Mouse (Mus musculus) right cerebral cortex, postnatal 10 days (tissue): Measurements from ENCODE around the gene Efcab12.
A peak's percentile ranks its signal among the peaks of the same experiment; 100 is the strongest.

Experiments used
- DNase-seq, 2 experiments: peaks; one replicate each; pipeline ENCODE4 v3.0.0; 2021; ENCODE audit warnings: low spot score in 2 of 2

Efcab12 gene

DNA sequence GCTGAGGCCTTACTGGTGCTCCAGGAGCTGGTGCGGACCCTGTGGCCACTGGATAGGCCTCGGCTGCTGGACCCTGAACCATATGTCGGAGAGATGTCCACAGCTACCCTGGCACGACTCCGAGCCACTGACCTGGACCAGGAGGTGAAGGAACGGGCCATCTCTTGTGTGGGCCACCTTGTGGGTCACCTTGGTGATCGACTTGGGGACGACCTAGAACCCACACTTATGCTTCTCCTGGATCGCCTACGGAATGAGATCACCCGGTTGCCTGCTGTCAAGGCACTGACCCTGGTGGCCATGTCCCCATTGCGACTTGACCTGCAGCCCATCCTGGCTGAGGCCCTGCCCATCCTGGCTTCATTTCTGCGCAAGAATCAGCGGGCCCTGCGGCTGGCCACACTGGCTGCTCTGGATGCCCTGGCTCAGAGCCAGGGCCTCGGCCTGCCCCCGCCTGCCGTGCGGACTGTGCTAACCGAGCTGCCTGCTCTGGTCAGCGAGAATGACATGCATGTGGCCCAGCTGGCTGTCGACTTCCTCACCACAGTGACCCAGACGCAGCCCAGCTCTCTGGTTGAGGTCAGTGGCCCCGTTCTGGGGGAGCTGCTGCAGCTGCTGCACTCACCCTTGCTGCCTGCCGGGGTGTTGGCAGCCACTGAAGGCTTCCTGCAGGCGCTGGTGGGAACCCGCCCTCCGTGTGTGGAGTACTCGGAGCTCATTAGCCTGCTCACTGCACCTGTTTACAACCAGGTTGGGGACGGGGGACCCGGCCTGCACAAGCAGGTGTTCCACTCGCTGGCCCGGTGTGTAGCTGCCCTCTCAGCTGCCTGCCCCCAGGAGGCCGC lies 46.1 kb downstream of the Efcab12 start:
- DNase-seq = peak in 1 of 2 experiments; percentile 39

DNA sequence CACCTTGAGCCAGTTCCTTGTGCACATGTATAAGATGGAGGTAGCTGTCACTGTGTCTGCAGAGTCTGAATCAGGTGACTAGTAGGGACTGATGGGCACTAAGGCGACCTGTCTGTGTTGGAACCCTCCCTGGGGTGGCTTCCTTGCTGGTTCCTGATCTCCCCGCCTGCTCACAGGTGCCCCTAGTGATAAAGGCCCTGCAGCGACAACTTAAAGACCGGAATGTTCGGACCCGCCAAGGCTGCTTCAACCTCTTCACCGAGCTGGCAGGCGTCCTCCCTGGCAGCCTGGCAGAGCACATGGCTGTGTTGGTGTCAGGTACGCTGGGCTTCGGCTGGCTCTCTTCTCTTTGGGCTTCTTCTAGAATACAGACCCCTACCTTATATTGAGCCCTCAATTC lies 47.2 kb downstream of the Efcab12 start:
- DNase-seq = no peak

DNA sequence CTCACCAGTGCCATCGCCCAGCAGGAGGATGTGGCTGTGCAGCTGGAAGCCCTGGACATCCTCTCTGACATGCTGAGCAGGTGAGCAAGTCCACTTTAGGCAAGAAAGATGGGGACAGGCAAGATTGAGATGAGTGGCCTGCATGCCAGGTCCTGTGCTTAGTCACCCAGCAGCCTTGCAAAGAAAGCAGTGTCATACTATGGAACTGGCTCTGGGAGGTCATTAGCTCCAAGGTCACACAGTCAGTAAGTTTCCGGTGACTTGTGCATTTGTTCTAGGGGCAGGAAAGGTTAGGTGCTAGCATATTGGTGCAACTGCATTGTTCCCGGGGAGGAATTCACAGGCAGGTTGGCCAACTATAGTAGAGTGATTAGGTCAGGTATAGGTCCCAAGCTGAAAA lies 55.4 kb downstream of the Efcab12 start:
- DNase-seq = no peak

DNA sequence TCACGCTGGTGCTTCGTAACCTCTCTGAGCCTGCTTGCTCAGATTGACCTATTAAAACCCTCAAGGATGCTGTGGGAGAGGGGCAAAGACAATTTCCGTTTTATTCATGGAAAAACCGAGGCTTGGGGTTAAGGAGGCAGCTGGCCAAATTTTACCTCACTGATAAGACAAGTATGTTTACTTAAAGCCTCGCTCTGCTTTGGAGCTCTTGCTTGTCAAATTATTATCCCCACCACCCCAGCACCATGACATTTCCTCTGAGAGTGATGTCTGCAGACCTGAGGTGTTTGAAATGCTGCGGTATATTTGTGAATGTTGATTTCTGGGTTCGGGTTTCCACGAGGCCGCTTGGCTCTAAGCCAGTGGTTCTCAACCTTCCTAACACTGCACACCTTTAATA lies 61.8 kb downstream of the Efcab12 start:
- no peak for DNase-seq

DNA sequence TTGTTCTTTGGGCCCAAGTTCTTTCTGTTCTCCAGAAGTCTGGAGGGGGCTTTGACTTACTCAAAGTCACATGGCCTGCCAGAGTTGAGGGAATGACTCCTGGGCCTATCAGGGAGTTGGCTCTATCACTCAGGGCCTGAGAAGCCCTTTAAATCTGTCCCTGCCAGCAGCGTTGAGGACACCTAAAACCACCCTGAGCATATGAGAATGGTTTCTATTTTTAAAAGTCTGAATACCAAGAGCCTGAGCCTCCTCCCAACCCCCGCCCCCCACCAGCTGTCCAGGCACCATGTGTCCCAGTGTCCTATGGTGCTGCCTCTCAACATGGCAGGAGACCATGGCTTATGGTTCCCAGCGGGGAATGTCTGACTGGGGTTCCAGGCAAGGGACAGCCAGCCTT lies 62.4 kb downstream of the Efcab12 start:
- no peak for DNase-seq

DNA sequence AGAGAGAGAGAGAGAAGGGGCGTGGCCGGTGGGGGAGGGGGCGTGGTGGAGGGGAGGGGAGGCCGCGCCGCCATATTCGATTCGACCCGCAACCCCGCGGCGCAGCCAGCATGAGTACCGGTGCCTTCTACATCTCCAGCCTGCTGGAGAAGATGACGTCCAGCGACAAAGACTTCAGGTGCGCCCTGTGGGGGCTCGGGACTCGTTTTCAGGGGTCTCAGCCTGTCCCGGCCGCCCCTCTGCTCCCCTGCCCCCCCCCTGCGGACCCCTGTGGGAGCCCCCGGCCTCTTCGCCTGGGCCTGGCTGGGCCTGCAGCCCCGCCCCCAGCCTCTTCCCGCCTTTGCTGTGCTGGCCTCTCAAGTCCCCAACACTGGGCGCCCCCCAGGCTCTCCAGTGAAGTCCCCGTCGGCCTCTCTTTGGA lies 63.7 kb downstream of the Efcab12 start, which contains the start of gene Cand2:
Gene Cand2, plus strand, starts transcription at position 38 of the 421 bp plus-strand sequence.
- DNase-seq = peak; percentile 55 to 69

DNA sequence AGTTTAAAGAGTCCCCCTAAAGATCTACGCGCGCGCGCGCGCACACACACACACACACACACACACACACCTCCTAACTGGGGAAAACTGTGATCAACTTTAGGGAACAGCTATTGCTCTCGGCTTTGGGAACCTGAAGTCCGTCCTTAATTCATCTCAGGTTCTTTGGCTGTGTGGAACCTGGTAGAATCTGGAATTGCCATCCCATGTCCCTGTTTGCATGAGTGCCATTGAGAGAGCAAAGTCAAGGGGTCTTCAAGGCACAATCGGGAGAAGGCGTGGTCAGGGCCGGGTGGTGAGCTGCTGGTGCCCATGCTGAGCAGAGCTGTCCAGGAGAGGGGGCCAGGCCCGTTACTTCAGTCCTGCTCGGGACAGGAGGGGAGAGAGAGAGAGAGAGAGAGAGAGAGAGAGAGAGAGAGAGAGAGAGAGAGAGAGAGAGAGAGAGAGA lies 64.2 kb downstream of the Efcab12 start:
- DNase-seq = no peak

DNA sequence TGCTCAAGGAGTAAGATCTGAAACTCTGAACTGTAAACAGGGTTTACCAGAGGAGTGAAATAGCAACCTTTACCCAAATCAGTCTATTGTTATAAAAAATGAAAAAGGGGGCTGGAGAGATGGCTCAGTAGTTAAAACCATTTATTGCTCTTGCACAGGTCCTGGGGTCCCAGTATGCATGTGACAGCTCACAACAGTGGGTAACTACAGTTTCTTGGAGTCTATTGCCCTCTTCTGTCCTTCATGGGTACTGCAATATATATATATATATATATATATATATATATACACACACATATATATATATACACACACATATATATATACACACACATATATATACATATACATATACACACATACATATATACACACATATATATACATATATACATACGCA lies 65.6 kb downstream of the Efcab12 start:
- DNase-seq = no peak

DNA sequence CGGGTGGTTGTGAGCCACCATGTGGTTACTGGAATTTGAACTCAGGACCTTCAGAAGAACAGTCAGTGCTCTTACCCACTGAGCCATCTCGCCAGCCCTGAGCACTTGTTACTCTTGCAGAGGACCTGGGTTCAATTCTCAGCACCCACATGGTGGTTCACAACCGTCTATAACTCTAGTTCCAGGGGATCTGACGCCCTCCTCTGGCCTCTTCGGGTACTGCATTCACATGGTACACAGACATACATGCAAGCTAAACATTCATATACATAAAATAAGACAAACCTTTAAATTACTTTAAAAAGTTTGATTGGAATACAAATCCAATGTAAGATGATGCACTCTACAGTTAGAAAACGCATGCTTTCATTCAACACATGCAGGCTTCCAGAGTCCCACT lies 66.0 kb downstream of the Efcab12 start:
- DNase-seq = no peak

DNA sequence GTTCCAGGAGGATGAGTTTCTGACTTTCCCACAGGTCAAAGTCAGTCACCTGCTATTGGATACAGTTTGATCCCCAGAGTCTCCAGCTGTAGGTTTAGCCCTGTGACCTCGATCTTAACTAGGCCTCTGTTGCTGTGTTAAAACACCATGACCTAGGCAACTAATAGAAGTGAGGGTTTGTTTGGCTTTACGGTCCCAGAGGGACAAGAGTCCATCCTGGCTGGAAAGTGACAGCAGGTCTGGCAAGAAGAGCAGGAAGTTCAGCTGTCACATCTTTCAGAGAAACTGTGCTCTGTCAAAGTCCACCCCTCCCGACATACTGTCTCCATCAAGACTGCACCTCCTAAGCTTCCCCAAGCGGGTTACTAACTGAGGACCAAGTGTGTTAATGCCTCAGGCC lies 67.4 kb downstream of the Efcab12 start:
- no peak for DNase-seq

DNA sequence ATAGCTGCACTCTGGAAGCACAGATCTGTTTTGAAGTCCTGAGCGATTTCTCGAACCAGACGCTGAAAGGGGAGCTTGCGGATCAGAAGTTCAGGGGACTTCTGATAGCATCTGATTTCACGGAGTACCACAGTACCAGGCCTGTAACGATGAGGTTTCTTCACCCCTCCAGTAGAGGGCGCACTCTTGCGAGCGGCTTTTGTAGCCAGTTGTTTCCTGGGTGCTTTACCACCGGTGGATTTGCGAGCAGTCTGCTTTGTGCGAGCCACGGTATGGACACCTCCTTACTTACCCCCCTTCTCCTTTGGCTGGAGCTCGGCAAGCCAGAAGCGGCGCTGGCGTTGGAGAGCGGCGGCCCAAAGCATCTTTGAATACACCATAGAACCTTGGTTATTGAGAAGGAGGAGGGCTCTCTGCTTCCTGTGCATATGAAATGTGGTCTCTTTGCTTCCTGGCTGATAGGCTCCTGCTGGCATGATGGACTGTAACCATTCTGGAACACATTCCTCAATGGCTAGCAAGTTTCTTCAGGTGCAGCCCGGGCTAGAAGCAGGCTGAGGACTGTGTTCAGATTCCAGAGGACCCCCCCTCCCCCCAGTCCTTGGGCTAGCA lies 68.0 kb downstream of the Efcab12 start:
- DNase-seq = no peak

DNA sequence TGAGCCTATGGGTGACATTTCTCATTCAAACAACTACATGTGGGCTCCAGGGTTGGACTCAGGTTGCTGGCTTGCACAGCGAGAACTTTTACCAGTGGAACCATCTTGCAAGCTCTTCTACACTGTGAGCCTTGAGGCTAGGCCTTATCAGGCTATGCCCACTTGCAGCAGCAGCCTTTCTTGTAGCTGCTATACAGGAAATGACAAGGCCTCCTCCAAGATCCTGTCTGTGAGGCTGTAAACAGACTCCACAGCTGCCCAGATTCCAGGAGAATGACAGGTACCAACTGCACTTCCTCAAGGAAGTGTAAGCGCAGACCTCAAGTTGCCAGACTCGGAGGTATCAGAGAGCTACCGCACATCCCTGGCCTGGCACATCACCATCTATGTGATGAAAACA lies 70.0 kb downstream of the Efcab12 start:
- no peak for DNase-seq

DNA sequence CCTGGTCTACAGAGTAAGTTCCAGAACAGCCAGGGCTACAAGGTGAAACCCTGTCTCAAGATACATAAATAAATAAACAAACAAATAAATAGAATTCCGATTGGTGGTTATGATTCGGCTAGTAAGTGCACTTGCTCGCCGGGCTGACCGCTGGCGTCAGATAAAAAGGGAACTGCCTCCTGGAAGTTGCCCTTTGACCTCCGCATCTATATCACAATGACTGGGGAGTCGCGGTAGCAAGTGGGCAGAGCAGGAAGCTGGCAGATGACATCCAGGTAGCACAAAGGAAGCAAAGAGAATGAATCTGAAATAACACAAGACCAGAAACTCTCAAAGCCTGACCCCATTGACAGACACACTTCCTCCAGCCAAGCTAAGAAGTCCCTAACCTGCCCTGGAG lies 70.9 kb downstream of the Efcab12 start:
- no peak for DNase-seq

DNA sequence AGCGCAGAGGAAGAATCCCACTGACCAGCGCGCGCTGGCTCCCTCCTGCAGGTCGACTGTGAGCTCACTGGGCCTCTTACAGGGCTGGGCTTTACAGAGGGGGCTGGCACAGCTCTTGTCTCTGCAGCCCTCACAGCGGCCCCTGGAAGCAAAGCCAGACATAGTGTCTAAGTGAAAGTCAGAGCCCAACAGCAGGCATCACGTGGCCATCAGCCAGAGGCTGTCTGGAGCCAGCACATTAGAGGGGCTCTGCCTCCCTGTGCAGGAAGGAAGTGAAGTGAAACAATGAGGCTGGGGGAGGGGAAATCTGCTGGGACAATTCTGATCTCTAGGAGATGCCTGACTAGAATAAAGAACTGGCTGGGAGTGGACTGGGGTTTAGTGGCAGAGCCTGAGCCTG lies 74.0 kb downstream of the Efcab12 start:
- DNase-seq = peak; percentile 81 to 85

DNA sequence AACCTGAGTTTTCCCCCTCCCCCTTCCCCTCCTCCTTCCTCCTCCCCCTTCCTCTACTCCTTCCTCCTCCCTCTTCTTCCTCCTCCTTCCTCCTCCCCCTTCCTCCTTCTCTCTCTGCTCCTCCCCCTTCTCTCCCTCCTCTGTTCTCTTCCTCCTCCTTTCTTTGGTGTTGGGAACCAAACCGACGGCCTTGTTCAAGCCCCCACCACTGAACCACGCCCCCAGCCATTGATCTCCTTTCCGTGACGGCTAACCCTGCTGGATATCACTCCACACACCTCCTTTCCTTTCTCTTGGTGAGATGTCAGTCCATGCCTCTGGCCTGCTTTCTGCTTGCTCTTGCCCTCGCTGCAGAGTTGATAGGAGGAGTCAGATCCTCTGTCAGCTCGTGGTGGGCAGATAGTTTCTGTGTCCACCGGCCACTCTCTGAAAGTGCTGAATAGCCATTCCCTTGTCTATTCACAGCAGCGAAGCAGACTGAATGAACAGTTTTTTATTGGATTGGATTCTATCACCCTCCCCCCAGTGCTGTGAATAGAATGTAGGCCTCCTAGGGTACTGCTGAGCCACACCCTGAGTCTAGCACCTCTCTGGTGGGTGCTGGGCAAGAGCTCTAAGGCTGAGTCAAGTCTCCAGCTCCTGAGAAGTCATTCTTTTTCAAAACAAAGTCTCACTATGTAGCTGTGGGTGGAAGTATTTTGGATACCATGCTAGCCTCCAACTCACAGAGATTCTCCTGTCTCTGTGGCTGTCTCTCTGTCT lies 76.0 kb downstream of the Efcab12 start, which contains the start of gene Tmem40:
Gene Tmem40, minus strand, starts transcription at position 416 of the 762 bp plus-strand sequence.
- DNase-seq = no peak

DNA sequence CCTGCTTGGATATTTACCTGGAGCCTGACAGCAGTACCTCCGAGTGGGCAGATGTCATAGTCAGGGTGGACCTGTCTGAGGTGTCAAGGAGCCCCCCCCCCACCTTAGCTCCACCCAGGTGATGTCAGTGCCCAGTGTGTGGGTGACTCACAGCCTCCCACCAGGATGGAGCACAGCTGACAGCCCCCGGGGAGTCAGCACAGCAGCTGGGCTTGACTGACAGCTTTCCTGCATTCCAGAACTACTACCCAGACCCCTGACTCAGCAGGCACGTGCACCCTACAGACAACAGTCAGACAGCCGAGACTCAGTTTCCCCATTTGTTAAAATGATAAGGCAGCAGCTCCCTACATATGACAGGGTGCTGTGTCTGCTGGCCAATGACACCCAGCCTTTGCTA lies 77.2 kb downstream of the Efcab12 start:
- DNase-seq = no peak
